Mouse (Mus musculus) intestine, embryonic 14.5 days (tissue): ENCODE data around the gene Btbd3. TPM values are rescaled to one million over a fixed set of nuclear protein-coding genes. Genes with fewer than 3 reads are reported as not detected.
A peak's percentile ranks its signal among the peaks of the same experiment; 100 is the strongest.

Experiments
- ATAC-seq: fragments of 200-750 bp; cut with Nextera tagmentation; replicated peaks from 2 replicates; pipeline ENCODE4 v1.8.0; 2017; ENCODE audit warnings: low read depth, moderate number of reproducible peaks, moderate TSS enrichment, moderate library complexity; ENCODE audit not compliant: low FRiP score, low TSS enrichment
- DNase-seq: peaks from one replicate; pipeline ENCODE4 v3.0.0-alpha.2; 2018; ENCODE audit warnings: low spot score
- H3K27ac ChIP-seq: fragments of 300-500 bp; sonication (generic); 2 replicates; pipeline ENCODE4 v1.5.1; 2014; ENCODE audit warnings: low read depth, mild to moderate bottlenecking, control low read depth
- H3K27me3 ChIP-seq: fragments of 300-500 bp; sonication (generic); replicated peaks from 2 replicates; pipeline ENCODE4 v1.6.1; 2014; ENCODE audit warnings: low read length, control low read depth; ENCODE audit not compliant: control insufficient read depth, insufficient read depth
- H3K36me3 ChIP-seq: fragments of 300-500 bp; sonication (generic); 2 replicates; pipeline ENCODE4 v1.6.1; 2014; ENCODE audit warnings: low read length, control low read depth; ENCODE audit not compliant: control insufficient read depth, insufficient read depth
- H3K4me1 ChIP-seq: fragments of 300-500 bp; sonication (generic); replicated peaks from 2 replicates; pipeline ENCODE4 v1.6.1; 2014; ENCODE audit warnings: low read length, control low read depth, mixed read lengths; ENCODE audit not compliant: control insufficient read depth, insufficient read depth
- H3K4me2 ChIP-seq: fragments of 300-500 bp; sonication (generic); 2 replicates; pipeline ENCODE4 v1.6.1; 2014; ENCODE audit warnings: low read length
- H3K4me3 ChIP-seq: fragments of 300-500 bp; sonication (generic); 2 replicates; pipeline ENCODE4 v1.5.1; 2014; ENCODE audit warnings: low read depth, low read length, control low read depth, mixed read lengths
- H3K9ac ChIP-seq: fragments of 300-500 bp; sonication (generic); 2 replicates; pipeline ENCODE4 v1.6.1; 2014; ENCODE audit warnings: mild to moderate bottlenecking, low read length
- H3K9me3 ChIP-seq: fragments of 300-500 bp; sonication (generic); 2 replicates; pipeline ENCODE4 v1.6.1; 2016; ENCODE audit warnings: low read length, control low read depth; ENCODE audit not compliant: control insufficient read depth
- WGBS: fragments of 180-500 bp; shearing (Covaris S2); extraction: QIAGEN DNeasy Blood & Tissue Kit; methylation state at CpG from one replicate; pipeline ENCODE4 v1.1.7; 2014; 5-methylcytosine and 5-hydroxymethylcytosine counted together
- polyA plus RNA-seq: library from polyadenylated mRNA; unstranded; fragments of >200 nt; fragmentation: Nextera tagmentation; extraction: Ambion mirVana; gene quantifications from 2 replicates; pipeline ENCODE4 v1.2.1, GENCODE M21; 2014

Gene Btbd3
- polyA plus RNA-seq, 1 experiment from 2014 or later: 32.4 TPM

DNA sequence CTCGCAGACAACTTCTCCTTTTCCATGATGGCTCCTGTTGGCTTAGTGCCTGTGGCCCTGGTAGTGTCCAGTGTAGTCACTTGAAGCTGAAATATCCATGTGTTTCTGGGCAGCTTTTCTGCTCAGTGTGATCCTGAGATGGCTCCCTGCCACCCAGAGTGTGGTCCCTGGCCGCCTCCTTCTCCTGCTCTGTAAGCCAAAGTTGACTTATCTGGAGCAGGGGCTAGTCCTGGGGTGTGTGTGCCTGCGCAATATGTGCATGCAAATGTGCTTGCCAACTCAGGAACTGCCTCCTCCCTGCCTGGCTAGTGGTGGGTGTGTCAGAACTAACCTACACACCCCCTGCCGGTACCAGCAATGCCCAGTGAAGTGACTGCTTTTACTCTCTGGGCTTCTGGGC lies 29.4 kb downstream of the Btbd3 start:
- Histone ChIP-seq H3K27me3 (no peaks in the 10 kb centered on the region), H3K4me2 (no peak overlapping the region), H3K9ac (no peak overlapping the region), H3K4me3 (no peak overlapping the region), H3K9me3 (no peaks in the 10 kb centered on the region), H3K27ac (no peak overlapping the region), H3K36me3 (peaks cover 50% of the 10 kb centered on the region), H3K4me1 (no peaks in the 10 kb centered on the region)
- ATAC-seq (no peak), DNase-seq (no peak)
- WGBS: 98% methylated on average over 4 of the region's 4 CpGs

DNA sequence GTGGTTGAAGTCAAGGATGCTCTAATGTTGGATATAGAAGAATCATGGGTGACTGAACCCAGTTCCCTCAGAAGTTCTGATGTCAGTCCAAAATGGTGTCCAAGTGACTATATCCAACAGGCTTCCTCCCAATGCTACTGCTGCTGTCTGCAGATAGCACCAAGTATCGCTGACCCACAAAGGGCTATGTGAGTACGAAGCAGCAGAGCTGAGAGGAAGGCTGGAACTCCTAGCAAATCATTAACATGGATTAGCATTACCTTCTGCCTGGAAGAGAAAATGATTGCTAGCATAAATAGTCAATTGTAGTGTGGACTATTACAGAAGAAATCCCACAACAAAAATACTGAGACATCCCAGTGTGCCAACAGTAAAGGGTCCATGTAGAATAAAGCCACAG lies 33.8 kb downstream of the Btbd3 start:
- WGBS: 82% methylated on average over 2 of the region's 2 CpGs
- ATAC-seq: no peak
- DNase-seq: no peak
- H3K27ac ChIP-seq: no peak overlapping the region
- no peak overlapping the region for H3K9ac ChIP-seq
- peaks cover 21% of the 10 kb centered on the region for H3K36me3 ChIP-seq
- H3K4me3 ChIP-seq: no peak overlapping the region
- H3K27me3 ChIP-seq: no peaks in the 10 kb centered on the region
- H3K4me2 ChIP-seq: no peak overlapping the region
- H3K4me1 ChIP-seq: no peaks in the 10 kb centered on the region
- no peaks in the 10 kb centered on the region for H3K9me3 ChIP-seq

DNA sequence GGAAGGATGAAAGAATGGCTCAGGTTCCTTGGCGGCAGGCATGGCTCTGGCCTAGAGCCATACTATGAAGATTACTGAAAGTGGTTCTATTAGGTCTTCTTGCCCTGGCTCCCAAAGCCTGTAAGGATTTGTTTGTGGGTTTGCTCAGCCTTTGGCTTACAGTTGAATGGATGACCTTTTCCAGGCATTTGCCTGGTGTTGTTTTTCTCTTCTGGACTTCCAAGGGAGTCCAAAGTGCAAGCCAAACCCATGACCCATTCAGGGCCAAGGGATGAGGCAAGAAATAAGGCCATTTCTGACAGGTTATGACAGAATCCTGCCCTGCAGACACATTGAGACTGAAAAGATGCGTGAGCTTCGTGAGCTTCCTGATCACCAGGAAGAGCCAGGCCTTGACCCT lies 37.9 kb downstream of the Btbd3 start:
- ATAC-seq: no peak
- 80% methylated on average over 3 of the region's 3 CpGs for WGBS
- Histone ChIP-seq H3K27me3 (no peaks in the 10 kb centered on the region), H3K4me3 (no peak overlapping the region), H3K9me3 (no peaks in the 10 kb centered on the region), H3K4me1 (no peaks in the 10 kb centered on the region), H3K27ac (no peak overlapping the region), H3K4me2 (no peak overlapping the region), H3K9ac (no peak overlapping the region), H3K36me3 (no peaks in the 10 kb centered on the region)
- DNase-seq: no peak

DNA sequence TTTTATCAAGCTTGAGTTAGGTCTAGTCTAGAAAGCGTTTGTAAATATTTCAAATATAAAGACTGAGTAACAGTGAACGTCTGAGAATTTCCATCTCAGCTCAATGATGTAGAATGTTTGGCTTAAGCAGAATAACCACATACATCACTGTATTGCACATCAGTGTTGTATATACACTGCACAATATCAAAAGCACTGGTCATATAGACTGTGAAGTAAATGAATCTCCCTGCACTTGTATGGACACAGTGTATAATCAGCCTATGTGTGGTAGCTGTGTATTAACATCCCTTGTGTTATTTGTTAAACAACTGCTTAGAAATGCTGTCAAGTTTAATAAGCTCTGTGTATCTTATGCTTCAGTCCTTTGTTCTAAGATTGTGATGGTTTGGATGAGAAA lies 49.9 kb downstream of the Btbd3 start:
- no peaks in the 10 kb centered on the region for H3K9me3 ChIP-seq
- H3K36me3 ChIP-seq: no peaks in the 10 kb centered on the region
- no peak overlapping the region for H3K9ac ChIP-seq
- DNase-seq: no peak
- H3K27me3 ChIP-seq: no peaks in the 10 kb centered on the region
- H3K27ac ChIP-seq: no peak overlapping the region
- 35% methylated on average over 2 of the region's 2 CpGs for WGBS
- peak; percentile 72; the same call in 1 of the 2 replicates for ATAC-seq
- no peaks in the 10 kb centered on the region; the same call in 1 of the 2 replicates for H3K4me1 ChIP-seq
- no peak overlapping the region for H3K4me3 ChIP-seq
- H3K4me2 ChIP-seq: no peak overlapping the region

DNA sequence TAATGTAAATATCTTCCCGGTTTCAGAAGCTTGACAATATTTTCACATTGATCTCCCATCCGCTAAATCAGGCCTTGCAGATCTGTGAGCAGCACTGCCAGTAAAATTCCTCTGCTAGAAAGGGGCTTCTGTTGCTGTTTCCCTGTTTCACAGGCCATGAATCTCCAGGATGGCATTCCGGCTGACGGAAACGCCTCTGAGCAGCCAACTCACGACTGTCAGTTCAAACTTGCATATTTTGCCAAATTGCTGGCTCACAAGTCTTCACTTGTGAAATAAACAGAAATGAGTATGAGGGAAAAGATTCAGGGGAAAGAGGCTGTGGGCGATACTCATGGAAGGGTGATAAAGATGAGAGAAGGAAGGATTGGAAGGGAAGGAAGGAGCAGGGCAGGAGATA lies 59.3 kb downstream of the Btbd3 start:
- H3K27ac ChIP-seq: no peak overlapping the region

DNA sequence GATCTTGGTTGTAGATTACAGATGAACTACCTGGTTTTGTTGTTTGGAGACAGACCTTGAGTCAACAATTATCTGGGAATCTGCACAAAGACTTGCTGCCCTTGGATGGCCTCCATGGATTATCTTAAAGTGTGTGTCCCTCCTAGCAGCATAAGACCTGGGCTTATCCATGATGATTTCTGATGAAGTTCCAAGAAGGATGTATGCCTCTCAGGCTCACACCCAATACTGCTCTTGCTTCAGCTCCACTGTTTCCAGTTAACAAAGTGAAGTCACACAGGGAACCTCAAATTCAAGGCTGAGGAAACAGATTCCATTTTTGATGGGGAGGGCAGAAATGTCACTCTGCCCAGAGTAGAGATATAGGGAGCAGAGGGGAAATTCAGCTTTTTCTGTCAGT lies 64.0 kb downstream of the Btbd3 start:
- H3K4me1 ChIP-seq: peaks cover 4% of the 10 kb centered on the region; the same call in 1 of the 2 replicates
- DNase-seq: no peak
- no peaks in the 10 kb centered on the region for H3K27me3 ChIP-seq
- ATAC-seq: no peak
- no peak overlapping the region for H3K27ac ChIP-seq
- H3K4me2 ChIP-seq: no peak overlapping the region
- H3K4me3 ChIP-seq: no peak overlapping the region
- no peaks in the 10 kb centered on the region for H3K9me3 ChIP-seq
- H3K36me3 ChIP-seq: no peaks in the 10 kb centered on the region
- H3K9ac ChIP-seq: no peak overlapping the region

More for the DNA sequence above, 59.3 kb downstream of the Btbd3 start:
- Histone ChIP-seq H3K36me3 (no peaks in the 10 kb centered on the region), H3K4me2 (no peak overlapping the region), H3K9ac (no peak overlapping the region), H3K4me3 (no peak overlapping the region), H3K27me3 (no peaks in the 10 kb centered on the region), H3K4me1 (peaks cover 5% of the 10 kb centered on the region; the same call in 1 of the 2 replicates), H3K9me3 (no peaks in the 10 kb centered on the region)
- DNase-seq (no peak), ATAC-seq (no peak)
- 37% methylated on average over 7 of the region's 7 CpGs for WGBS

DNA sequence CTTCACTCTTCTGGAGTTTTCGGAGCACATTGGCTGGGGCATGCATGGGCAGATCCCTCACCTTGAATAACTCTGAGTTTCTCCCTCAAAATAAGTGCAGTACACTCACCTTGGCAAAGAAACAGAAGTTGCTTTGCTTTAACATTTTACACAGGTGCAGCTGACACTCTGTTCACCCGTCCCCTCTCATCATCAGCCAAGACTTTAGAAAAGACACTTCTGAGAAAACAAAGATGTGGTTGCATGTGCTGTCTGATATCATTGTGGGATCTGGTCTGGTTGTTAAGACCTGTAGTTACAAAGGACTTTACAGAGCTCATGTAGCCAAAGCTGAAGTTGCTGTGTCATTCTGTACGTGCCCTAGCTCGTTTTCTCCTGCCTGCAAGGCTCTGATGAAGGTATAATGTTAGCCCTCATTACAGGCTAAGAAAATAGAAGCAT lies 64.7 kb downstream of the Btbd3 start:
- H3K27me3 ChIP-seq: no peaks in the 10 kb centered on the region
- H3K9ac ChIP-seq: no peak overlapping the region
- H3K4me1 ChIP-seq: no peaks in the 10 kb centered on the region
- H3K36me3 ChIP-seq: no peaks in the 10 kb centered on the region
- H3K4me3 ChIP-seq: no peak overlapping the region
- H3K27ac ChIP-seq: no peak overlapping the region
- 94% methylated on average over 4 of the region's 4 CpGs for WGBS
- no peak overlapping the region for H3K4me2 ChIP-seq
- DNase-seq: no peak
- H3K9me3 ChIP-seq: no peaks in the 10 kb centered on the region
- ATAC-seq: no peak

DNA sequence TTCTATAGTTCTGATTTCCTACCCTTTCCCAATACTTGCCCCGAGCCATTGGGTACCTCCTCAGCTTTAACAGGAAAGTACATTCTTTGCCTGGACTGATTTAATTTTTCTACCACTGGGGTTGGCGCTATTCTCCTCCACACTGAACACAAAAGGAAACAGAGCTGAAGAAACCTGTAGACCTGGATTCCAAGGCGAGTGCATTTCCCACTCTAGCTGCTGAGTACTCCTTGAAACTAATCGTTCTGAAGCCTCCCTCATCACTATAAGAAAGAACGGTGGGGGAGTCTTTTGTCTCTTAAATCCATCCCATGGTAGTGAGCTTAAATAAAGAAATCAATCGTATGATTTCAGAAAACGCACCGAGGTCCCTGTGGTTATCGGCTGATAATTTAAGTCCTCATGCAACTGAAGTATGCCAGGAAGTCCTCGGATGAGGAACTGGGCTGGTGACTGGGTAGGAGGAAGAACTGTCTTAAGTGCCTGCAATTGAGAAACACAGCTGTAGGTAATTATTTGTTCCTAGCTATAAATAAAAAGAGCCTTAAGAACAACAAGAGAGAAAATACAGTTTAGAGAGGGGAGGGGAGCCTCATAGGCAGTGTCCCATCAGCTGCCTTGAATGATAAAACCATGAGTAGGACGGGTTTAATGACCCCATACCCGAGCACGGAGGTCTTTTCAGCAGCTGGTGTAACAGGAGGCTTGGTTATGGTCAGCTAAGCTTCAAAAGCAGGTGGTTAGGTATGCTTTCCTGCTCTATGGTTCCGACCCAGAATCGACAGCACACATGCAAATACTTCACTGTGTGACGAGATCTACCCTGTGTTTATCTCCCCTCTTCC lies 66.1 kb downstream of the Btbd3 start:
- 83% methylated on average over 16 of the region's 16 CpGs for WGBS
- H3K4me1 ChIP-seq: no peaks in the 10 kb centered on the region
- ATAC-seq (no peak), DNase-seq (no peak)
- H3K27ac ChIP-seq: no peak overlapping the region
- no peak overlapping the region for H3K4me3 ChIP-seq
- no peaks in the 10 kb centered on the region for H3K9me3 ChIP-seq
- no peaks in the 10 kb centered on the region for H3K27me3 ChIP-seq
- no peak overlapping the region for H3K9ac ChIP-seq
- no peaks in the 10 kb centered on the region for H3K36me3 ChIP-seq
- H3K4me2 ChIP-seq: no peak overlapping the region

DNA sequence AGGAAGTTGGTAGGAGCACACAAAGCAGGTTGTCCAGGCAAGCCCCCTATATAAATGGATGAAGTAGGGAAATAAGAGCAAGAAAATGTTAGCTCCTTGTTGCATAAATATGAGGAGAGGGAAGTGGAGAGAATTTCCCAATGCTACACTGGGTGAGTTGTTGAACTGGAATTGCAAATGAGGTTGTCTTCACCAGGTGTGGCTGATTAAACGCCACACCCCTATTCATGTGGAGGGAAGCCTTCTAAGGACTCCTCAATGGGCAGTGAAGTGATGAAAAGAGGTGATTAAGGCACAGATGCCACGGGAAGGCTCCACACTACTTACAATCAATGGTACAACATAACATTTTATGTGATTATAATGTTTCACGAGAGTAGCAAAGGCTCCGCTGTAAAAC lies 70.0 kb downstream of the Btbd3 start:
- Histone ChIP-seq H3K4me3 (no peak overlapping the region), H3K9me3 (no peaks in the 10 kb centered on the region), H3K27ac (no peak overlapping the region), H3K9ac (no peak overlapping the region), H3K4me1 (no peaks in the 10 kb centered on the region), H3K36me3 (no peaks in the 10 kb centered on the region), H3K27me3 (no peaks in the 10 kb centered on the region), H3K4me2 (no peak overlapping the region)
- ATAC-seq: no peak
- 82% methylated on average over 4 of the region's 4 CpGs for WGBS
- DNase-seq: no peak
